Mouse (Mus musculus): ENCODE measurements at regions not wholly inside any gene's neighbourhood (a gene's known extent, or its start where the extent isn't known, plus 50 kb on each side); places are given as distances from the start of the nearest gene placed in this dataset.

- peak; percentile 61 for DNase-seq
These were observed 85.2 kb upstream of the Cdkn2b start for GRCm38 (mm10) chr4:89396020-89396419.

- DNase-seq = no peak
These were observed 84.5 kb upstream of the Cdkn2b start for GRCm38 (mm10) chr4:89395336-89395735.

- no peak for DNase-seq
These were observed 82.4 kb upstream of the Cdkn2b start for GRCm38 (mm10) chr4:89393251-89393711.

- no peak for DNase-seq
These were observed 82.0 kb upstream of the Cdkn2b start for GRCm38 (mm10) chr4:89392791-89393190.

GRCm38 (mm10) chr4:89391463-89392308, 80.8 kb upstream of the Cdkn2b start:
- DNase-seq = no peak

GRCm38 (mm10) chr4:89383548-89383947, 72.7 kb upstream of the Cdkn2b start:
- no peak for DNase-seq

GRCm38 (mm10) chr4:89382434-89382976, 71.7 kb upstream of the Cdkn2b start:
- no peak for DNase-seq

GRCm38 (mm10) chr4:89381763-89382162, 70.9 kb upstream of the Cdkn2b start:
- DNase-seq = no peak

GRCm38 (mm10) chr4:89381077-89381476, 70.2 kb upstream of the Cdkn2b start:
- no peak for DNase-seq

GRCm38 (mm10) chr4:89380330-89380945, 69.6 kb upstream of the Cdkn2b start:
- no peak for DNase-seq

GRCm38 (mm10) chr4:89379622-89380329, 68.9 kb upstream of the Cdkn2b start:
- no peak for DNase-seq

- DNase-seq = no peak
These were observed 61.8 kb upstream of the Cdkn2b start for GRCm38 (mm10) chr4:89372631-89373030.

GRCm38 (mm10) chr4:89368850-89369524, 58.1 kb upstream of the Cdkn2b start:
- DNase-seq = no peak

GRCm38 (mm10) chr4:89366581-89367141, 55.8 kb upstream of the Cdkn2b start:
- no peak for DNase-seq

- no peak for DNase-seq
These were observed 55.0 kb upstream of the Cdkn2b start for GRCm38 (mm10) chr4:89365875-89366274.

- no peak for DNase-seq
These were observed 52.4 kb upstream of the Cdkn2b start for GRCm38 (mm10) chr4:89363150-89363683.

GRCm38 (mm10) chr4:89362650-89363049, 51.8 kb upstream of the Cdkn2b start:
- DNase-seq = no peak

- no peak for DNase-seq
These were observed 50.5 kb upstream of the Cdkn2b start for GRCm38 (mm10) chr4:89361316-89361715.
